Mouse (Mus musculus): ENCODE results near the gene Cmtr1.

Gene Cmtr1

GRCm38 (mm10) chr17:29668051-29668986 is 7.9 kb downstream of the Cmtr1 start:
- no peak for DNase-seq (ENCODE audit: extremely low spot score, low read depth, low spot score)

- DNase-seq (ENCODE audit: extremely low spot score, low read depth, low spot score), result no peak
These were observed 8.6 kb downstream of the Cmtr1 start for GRCm38 (mm10) chr17:29669030-29669429.

- DNase-seq (ENCODE audit: extremely low spot score, low read depth, low spot score), result no peak
These were observed 9.5 kb downstream of the Cmtr1 start for GRCm38 (mm10) chr17:29669936-29670335.

- DNase-seq (ENCODE audit: extremely low spot score, low read depth, low spot score), result no peak
These were observed 10.6 kb downstream of the Cmtr1 start for GRCm38 (mm10) chr17:29671021-29671420.

- DNase-seq (ENCODE audit: extremely low spot score, low read depth, low spot score), result no peak
These were observed 12.9 kb downstream of the Cmtr1 start for GRCm38 (mm10) chr17:29673325-29673724.

GRCm38 (mm10) chr17:29678526-29678925 is 18.1 kb downstream of the Cmtr1 start:
- DNase-seq (ENCODE audit: extremely low spot score, low read depth, low spot score), result no peak

GRCm38 (mm10) chr17:29679038-29679767 is 18.8 kb downstream of the Cmtr1 start:
- no peak for DNase-seq (ENCODE audit: extremely low spot score, low read depth, low spot score)

GRCm38 (mm10) chr17:29680174-29680573 is 19.8 kb downstream of the Cmtr1 start:
- DNase-seq (ENCODE audit: extremely low spot score, low read depth, low spot score), result no peak

- DNase-seq (ENCODE audit: extremely low spot score, low read depth, low spot score), result no peak
These were observed 20.5 kb downstream of the Cmtr1 start for GRCm38 (mm10) chr17:29680921-29681320.

- no peak for DNase-seq (ENCODE audit: extremely low spot score, low read depth, low spot score)
These were observed 21.3 kb downstream of the Cmtr1 start for GRCm38 (mm10) chr17:29681669-29682068.

- DNase-seq (ENCODE audit: extremely low spot score, low read depth, low spot score), result no peak
These were observed 21.9 kb downstream of the Cmtr1 start for GRCm38 (mm10) chr17:29682261-29682660.

- DNase-seq (ENCODE audit: extremely low spot score, low read depth, low spot score), result no peak
These were observed 22.7 kb downstream of the Cmtr1 start for GRCm38 (mm10) chr17:29683127-29683526.

- no peak for DNase-seq (ENCODE audit: extremely low spot score, low read depth, low spot score)
These were observed 23.9 kb downstream of the Cmtr1 start for GRCm38 (mm10) chr17:29684275-29684674.

GRCm38 (mm10) chr17:29686771-29687170 is 26.4 kb downstream of the Cmtr1 start:
- DNase-seq (ENCODE audit: extremely low spot score, low read depth, low spot score), result no peak

- no peak for DNase-seq (ENCODE audit: extremely low spot score, low read depth, low spot score)
These were observed 27.0 kb downstream of the Cmtr1 start for GRCm38 (mm10) chr17:29687373-29687772.

- no peak for DNase-seq (ENCODE audit: extremely low spot score, low read depth, low spot score)
These were observed 28.2 kb downstream of the Cmtr1 start for GRCm38 (mm10) chr17:29688610-29689009.

- no peak for DNase-seq (ENCODE audit: extremely low spot score, low read depth, low spot score)
These were observed 29.9 kb downstream of the Cmtr1 start for GRCm38 (mm10) chr17:29690257-29690656.

GRCm38 (mm10) chr17:29692827-29693226 is 32.4 kb downstream of the Cmtr1 start:
- no peak for DNase-seq (ENCODE audit: extremely low spot score, low read depth, low spot score)

GRCm38 (mm10) chr17:29693571-29693970 is 33.2 kb downstream of the Cmtr1 start:
- DNase-seq (ENCODE audit: extremely low spot score, low read depth, low spot score), result no peak

GRCm38 (mm10) chr17:29694516-29694915 is 34.1 kb downstream of the Cmtr1 start:
- no peak for DNase-seq (ENCODE audit: extremely low spot score, low read depth, low spot score)

- no peak for DNase-seq (ENCODE audit: extremely low spot score, low read depth, low spot score)
These were observed 36.5 kb downstream of the Cmtr1 start for GRCm38 (mm10) chr17:29696940-29697339.

GRCm38 (mm10) chr17:29698421-29698820 is 38.0 kb downstream of the Cmtr1 start:
- no peak for DNase-seq (ENCODE audit: extremely low spot score, low read depth, low spot score)
